Mouse (Mus musculus) cortical plate, adult 2 months (tissue): ENCODE results near the gene Sinhcaf.

ENCODE experiments used
- CTCF ChIP-seq: fragments of 200-500 bp; IDR thresholded peaks from 2 replicates; pipeline ENCODE4 v1.5.1; 2011; ENCODE audit warnings: mild to moderate bottlenecking, control low read depth, low read length; ENCODE audit not compliant: insufficient read depth; ENCODE audit errors: extremely low read depth
- POLR2A ChIP-seq: fragments of 200-500 bp; IDR thresholded peaks from 2 replicates; pipeline ENCODE4 v1.6.1; 2011; ENCODE audit warnings: mild to moderate bottlenecking, low read length, control low read depth; ENCODE audit not compliant: insufficient read depth; ENCODE audit errors: extremely low read depth

DNA sequence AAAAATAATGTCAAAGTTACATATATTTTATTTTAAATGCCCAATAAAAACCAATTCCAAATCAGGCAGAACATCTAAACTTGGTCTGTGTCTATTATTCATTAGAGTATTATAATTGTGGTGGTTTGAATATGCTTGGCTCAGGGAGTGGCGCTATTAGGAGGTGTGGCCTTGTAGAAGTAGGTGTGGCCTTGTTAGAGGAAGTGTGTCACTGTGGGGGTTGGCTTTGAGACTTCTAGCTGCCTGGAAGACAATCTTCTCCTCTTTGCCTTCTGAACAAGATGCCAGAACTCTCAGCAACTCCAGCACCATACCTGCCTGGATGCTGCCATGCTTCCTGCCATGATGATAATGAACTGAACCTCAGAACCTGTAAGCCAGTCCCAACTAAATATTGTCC is 72.4 kb downstream of the Sinhcaf start:
- TF ChIP-seq POLR2A, result no peak
- no peak for TF ChIP-seq CTCF
